Mouse (Mus musculus) embryonic facial prominence, embryonic 14.5 days (tissue): ENCODE measurements around the gene Katnbl1. TPM values are rescaled to one million over a fixed set of nuclear protein-coding genes. Genes with fewer than 3 reads are reported as not detected.
"Not testable (repeated sequence)": the region's sequence is repeated elsewhere in the genome, so short reads cannot be mapped to it uniquely, and the experiment has no call there.

Experiments used
- ATAC-seq: fragments of 200-750 bp; cut with Nextera tagmentation; 2 replicates; pipeline ENCODE4 v1.8.0; 2017; ENCODE audit warnings: low read depth, moderate number of reproducible peaks, moderate TSS enrichment
- DNase-seq: peaks from one replicate; pipeline ENCODE4 v3.0.0-alpha.2; 2015; ENCODE audit warnings: low spot score
- H3K27ac ChIP-seq: fragments of 300-500 bp; sonication (generic); replicated peaks from 2 replicates; pipeline ENCODE4 v1.5.1; 2014; ENCODE audit warnings: low read depth, mild to moderate bottlenecking, low read length, moderate library complexity
- H3K27me3 ChIP-seq: fragments of 300-500 bp; sonication (generic); replicated peaks from 2 replicates; pipeline ENCODE4 v1.6.1; 2014; ENCODE audit warnings: low read length; ENCODE audit not compliant: control insufficient read depth, insufficient read depth
- H3K36me3 ChIP-seq: fragments of 300-500 bp; sonication (generic); 2 replicates; pipeline ENCODE4 v1.6.1; 2014; ENCODE audit warnings: low read length, mixed read lengths; ENCODE audit not compliant: control insufficient read depth, insufficient read depth
- H3K4me1 ChIP-seq: fragments of 300-500 bp; sonication (generic); 2 replicates; pipeline ENCODE4 v1.6.1; 2014; ENCODE audit warnings: antibody characterized with exemption, low read length; ENCODE audit not compliant: control insufficient read depth, insufficient read depth
- H3K4me2 ChIP-seq: fragments of 300-500 bp; sonication (generic); 2 replicates; pipeline ENCODE4 v1.6.1; 2014; ENCODE audit warnings: low read depth, mild to moderate bottlenecking, low read length, moderate library complexity, mixed read lengths
- H3K4me3 ChIP-seq: fragments of 300-500 bp; sonication (generic); 2 replicates; pipeline ENCODE4 v1.5.1; 2014; ENCODE audit warnings: low read depth, mild to moderate bottlenecking, low read length
- H3K9ac ChIP-seq: fragments of 300-500 bp; sonication (generic); 2 replicates; pipeline ENCODE4 v1.6.1; 2014; ENCODE audit warnings: low read depth, mild to moderate bottlenecking, low read length, moderate library complexity, mixed read lengths
- H3K9me3 ChIP-seq: fragments of 300-500 bp; sonication (generic); 2 replicates; pipeline ENCODE4 v1.6.1; 2016; ENCODE audit warnings: low read length; ENCODE audit not compliant: control insufficient read depth
- WGBS: fragments of 180-500 bp; shearing (Covaris S2); extraction: QIAGEN DNeasy Blood & Tissue Kit; methylation state at CpG from one replicate; pipeline ENCODE4 v1.1.7; 2014; 5-methylcytosine and 5-hydroxymethylcytosine counted together
- polyA plus RNA-seq: library from polyadenylated mRNA; unstranded; fragments of >200 nt; fragmentation: Nextera tagmentation; extraction: Ambion mirVana; gene quantifications from 2 replicates; pipeline ENCODE4 v1.2.1, GENCODE M21; 2014

The Katnbl1 gene
- polyA plus RNA-seq, 1 experiment from 2014 or later, result 53.1 TPM

DNA sequence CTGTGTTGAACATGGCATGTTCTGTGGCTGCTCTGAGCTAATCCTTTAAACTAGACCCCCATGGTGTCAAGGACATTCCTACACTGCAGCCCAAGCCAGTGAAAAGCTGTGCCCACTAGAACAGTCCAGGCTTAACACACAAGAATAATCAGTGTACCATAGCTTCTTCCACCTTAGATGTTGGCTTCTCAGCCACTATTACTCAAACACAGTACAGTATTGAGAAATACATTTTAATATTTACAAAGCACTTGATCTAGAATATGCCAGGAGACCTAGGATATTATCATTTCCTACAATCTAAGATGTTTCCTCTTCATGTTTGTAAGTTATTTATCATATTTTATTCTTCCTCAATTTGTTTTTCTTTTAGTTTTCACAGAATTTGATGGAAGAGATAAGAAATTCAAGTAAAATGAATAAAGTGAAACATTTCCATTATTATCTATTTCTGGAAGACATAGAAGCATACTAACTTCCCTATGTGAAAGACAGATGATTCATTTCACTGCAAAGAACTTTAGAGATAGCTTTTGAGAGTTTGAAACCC is 69.6 kb downstream of the Katnbl1 start:
- no peaks in the 10 kb centered on the region for H3K4me1 ChIP-seq
- ATAC-seq (no peak), DNase-seq (no peak)
- no peaks in the 10 kb centered on the region for H3K36me3 ChIP-seq
- H3K27ac ChIP-seq, result no peak overlapping the region
- H3K27me3 ChIP-seq, result no peaks in the 10 kb centered on the region
- no peak overlapping the region for H3K4me3 ChIP-seq
- H3K4me2 ChIP-seq, result no peak overlapping the region
- no peaks in the 10 kb centered on the region for H3K9me3 ChIP-seq
- no peak overlapping the region for H3K9ac ChIP-seq

DNA sequence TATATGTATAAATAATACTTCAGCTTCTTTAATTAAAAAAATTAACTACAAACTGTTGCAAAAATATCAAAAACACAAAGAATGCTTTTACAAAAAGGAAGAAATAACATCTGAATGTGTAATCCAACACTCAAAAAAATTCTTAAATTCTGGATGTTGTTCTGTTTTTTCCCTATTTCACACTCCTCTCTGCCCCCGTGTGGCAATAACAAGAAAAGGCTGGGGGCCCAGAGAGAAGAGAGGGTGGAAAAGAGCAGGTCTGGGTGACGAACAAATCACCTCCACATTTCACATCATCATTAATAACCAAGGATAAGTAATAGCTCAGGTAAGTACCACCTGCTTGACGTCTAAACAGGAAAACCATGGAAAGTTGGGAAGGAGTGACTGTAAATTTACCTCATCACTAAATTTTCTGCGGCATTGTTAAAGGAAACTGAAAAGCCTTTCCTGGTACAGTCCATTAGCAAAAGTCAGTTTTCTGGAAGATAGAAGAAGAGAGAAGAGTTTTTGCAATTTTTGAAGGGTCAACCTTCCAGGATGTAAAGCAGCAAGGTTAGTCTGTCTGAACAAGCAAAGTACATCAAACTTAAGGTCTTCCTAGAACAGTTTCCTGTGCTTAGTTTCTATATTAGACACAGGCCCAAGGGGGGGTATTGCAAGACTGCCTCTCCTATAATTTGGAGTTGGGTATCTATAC is 70.7 kb downstream of the Katnbl1 start:
- H3K4me3 ChIP-seq, result no peak overlapping the region
- 32% methylated on average over 4 of the region's 4 CpGs for WGBS
- no peaks in the 10 kb centered on the region for H3K27me3 ChIP-seq
- no peak for ATAC-seq
- DNase-seq, result no peak
- H3K9ac ChIP-seq, result no peak overlapping the region
- no peaks in the 10 kb centered on the region for H3K36me3 ChIP-seq
- H3K4me2 ChIP-seq, result no peak overlapping the region
- no peaks in the 10 kb centered on the region for H3K9me3 ChIP-seq
- no peak overlapping the region for H3K27ac ChIP-seq
- H3K4me1 ChIP-seq, result no peaks in the 10 kb centered on the region

- H3K27me3 ChIP-seq, H3K36me3 ChIP-seq, DNase-seq, H3K9ac ChIP-seq, H3K27ac ChIP-seq, H3K4me1 ChIP-seq, H3K9me3 ChIP-seq, H3K4me3 ChIP-seq, ATAC-seq, H3K4me2 ChIP-seq: not testable (repeated sequence)
These were observed 73.5 kb downstream of the Katnbl1 start for GRCm38 (mm10) chr2:112452513-112452912.

DNA sequence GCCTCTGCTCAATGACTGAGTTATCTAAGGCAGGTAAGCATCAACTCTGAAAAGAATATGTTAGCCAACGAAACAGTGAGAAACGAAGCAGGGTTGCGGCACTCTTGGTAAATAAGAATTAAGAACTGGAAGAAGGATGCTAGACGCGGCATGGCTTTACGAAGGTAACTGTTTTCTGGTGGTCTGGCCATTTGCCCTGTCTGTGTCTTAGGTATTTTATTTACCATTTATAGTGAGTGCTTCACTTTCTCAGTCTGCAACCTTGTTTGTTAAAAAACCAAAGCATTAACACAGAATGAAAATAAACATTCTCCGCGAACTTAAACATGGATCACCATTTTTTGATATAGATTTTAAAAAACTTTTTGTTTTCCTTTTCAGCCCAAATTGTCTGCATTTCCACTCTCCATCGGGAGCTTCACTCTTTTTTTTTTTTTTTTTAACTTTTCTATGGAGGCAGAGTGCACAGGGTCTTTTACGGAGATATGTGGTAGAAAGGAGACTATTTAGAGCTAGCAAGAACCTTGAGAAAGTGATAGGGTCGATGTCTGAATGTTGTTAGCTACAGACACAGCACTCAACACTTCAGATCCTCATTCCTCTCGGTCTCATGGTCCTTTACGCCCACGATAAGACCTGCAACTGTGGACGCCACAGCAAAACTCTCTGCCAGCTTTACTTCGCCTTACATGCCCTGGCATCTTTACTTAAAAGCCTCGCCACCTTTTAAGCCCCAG is 75.3 kb downstream of the Katnbl1 start:
- Histone ChIP-seq H3K36me3 (no peaks in the 10 kb centered on the region), H3K27me3 (no peaks in the 10 kb centered on the region), H3K4me1 (peaks cover 9% of the 10 kb centered on the region; the same call in 1 of the 2 replicates), H3K9ac (peak overlapping the region; percentile 92), H3K27ac (peak overlapping the region; percentile 74), H3K9me3 (no peaks in the 10 kb centered on the region), H3K4me3 (peak overlapping the region; percentile 93), H3K4me2 (peak overlapping the region; percentile 73)
- peak; percentile 69 for ATAC-seq
- WGBS, result 26% methylated on average over 17 of the region's 17 CpGs
- no peak for DNase-seq

DNA sequence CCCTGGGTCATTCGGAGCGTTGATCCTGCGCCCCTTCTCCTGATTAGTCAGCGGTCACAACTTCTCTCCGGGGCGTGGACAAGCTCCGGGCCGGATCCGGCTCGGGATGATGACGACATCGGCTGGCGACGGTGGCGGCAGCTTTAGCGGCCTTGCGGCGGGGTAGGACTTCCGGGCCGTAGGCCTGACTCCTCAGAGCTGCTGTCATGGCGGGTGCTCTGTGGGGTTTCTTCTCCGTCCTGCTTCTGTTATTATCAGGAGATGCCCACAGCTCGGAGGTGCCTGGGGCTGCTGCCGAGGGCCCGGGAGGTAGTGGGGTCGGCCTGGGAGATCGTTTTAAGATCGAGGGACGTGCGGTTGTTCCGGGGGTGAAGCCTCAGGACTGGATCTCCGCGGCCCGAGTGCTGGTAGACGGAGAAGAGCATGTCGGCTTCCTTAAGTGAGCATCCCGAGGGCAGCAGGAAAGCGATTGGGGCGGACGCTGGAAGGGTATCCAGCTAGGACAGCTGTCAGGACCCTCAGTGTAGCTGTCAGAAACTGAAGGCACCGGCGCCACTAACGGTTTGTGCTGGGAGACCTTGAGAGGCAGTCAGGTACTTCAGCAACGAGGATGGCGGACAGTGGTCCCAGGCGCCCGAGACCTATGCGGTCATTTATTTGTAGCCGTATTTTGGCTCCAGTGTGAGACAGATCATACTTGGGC is 76.0 kb downstream of the Katnbl1 start, which contains the start of gene Emc7:
Gene Emc7 (plus strand): TSS at position 136 of the 703 bp plus-strand sequence.
- Histone ChIP-seq H3K9ac (peak within 1 kb of the TSS; percentile 92), H3K4me2 (peak within 1 kb of the TSS; percentile 93), H3K36me3 (peaks cover 2% of the 10 kb centered on the region; the same call in 1 of the 2 replicates), H3K27me3 (no peaks in the 10 kb centered on the region), H3K27ac (peak within 1 kb of the TSS; percentile 74), H3K4me1 (peaks cover 9% of the 10 kb centered on the region; the same call in 1 of the 2 replicates), H3K9me3 (no peaks in the 10 kb centered on the region), H3K4me3 (peak within 1 kb of the TSS; percentile 93)
- 0% methylated on average over 47 of the region's 49 CpGs for WGBS
- ATAC-seq, result peak; percentile 99
- DNase-seq, result peak; percentile 97

DNA sequence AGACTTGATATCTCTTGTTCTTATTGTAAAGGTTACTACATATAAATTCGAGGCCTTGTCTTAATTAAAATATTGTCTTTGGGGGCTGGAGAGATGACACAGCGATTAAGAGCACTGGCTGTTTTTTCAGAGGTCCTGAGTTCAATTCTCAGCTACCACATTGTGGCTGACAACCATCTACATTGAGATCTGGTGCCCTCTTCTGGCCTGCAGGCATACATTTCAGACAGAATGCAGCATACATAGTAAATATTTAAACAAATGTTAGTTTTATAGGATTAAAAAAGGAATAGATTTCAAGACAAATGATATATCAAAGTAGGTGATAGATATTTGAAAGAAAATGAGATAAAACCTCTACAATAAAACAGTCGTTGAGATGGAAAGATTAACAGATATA is 81.5 kb downstream of the Katnbl1 start:
- Histone ChIP-seq H3K9me3 (no peaks in the 10 kb centered on the region), H3K4me3 (no peak overlapping the region), H3K27me3 (no peaks in the 10 kb centered on the region), H3K27ac (no peak overlapping the region), H3K9ac (no peak overlapping the region), H3K4me1 (peaks cover 9% of the 10 kb centered on the region; the same call in 1 of the 2 replicates), H3K4me2 (no peak overlapping the region), H3K36me3 (peaks cover 36% of the 10 kb centered on the region)
- ATAC-seq, result no peak
- no peak for DNase-seq
- WGBS, result 91% methylated on average over 3 of the region's 3 CpGs

Other genes with a start within 250 kb of the Katnbl1 start
- not detected in 2 replicates for gene Olfr1316, start 244.2 kb upstream of the Katnbl1 start, polyA plus RNA-seq
- gene Olfr1317, start 238.9 kb upstream of the Katnbl1 start, polyA plus RNA-seq, result not detected in 2 replicates
- not detected in 2 replicates for gene Olfr1318, start 225.0 kb upstream of the Katnbl1 start, polyA plus RNA-seq
- gene Lpcat4, start 139.7 kb upstream of the Katnbl1 start, polyA plus RNA-seq, result 17.5 and 19.3 TPM in 2 replicates
- gene Nutm1, start 119.9 kb upstream of the Katnbl1 start, polyA plus RNA-seq, result not detected in 2 replicates
- 186 and 203 TPM in 2 replicates for gene Nop10, start 117.3 kb upstream of the Katnbl1 start, polyA plus RNA-seq
- 15.6 and 16.5 TPM in 2 replicates for gene Slc12a6, start 113.4 kb upstream of the Katnbl1 start, polyA plus RNA-seq
- not detected in 2 replicates for gene Gm21985, start 112.9 kb upstream of the Katnbl1 start, polyA plus RNA-seq
- 108 TPM in 2 replicates for gene Emc4, start 11.2 kb upstream of the Katnbl1 start, polyA plus RNA-seq
- gene Emc7, start 75.8 kb downstream of the Katnbl1 start, polyA plus RNA-seq, result 20.5 and 21.9 TPM in 2 replicates
- 0.14 TPM in 1 of 2 replicates, not detected in the other for gene Chrm5, start 101.6 kb downstream of the Katnbl1 start, polyA plus RNA-seq
- gene Aven, start 113.8 kb downstream of the Katnbl1 start, polyA plus RNA-seq, result 6.1 and 7.4 TPM in 2 replicates